Mouse (Mus musculus) monocyte, adult 5-6 weeks (primary cell): ENCODE measurements around the gene Pabpc1l. TPM values are rescaled to one million over a fixed set of nuclear protein-coding genes. Genes with fewer than 3 reads are reported as not detected.

Experiments used
- ATAC-seq: fragments of 153-309, 156-312 bp; replicated peaks from 2 replicates; pipeline ENCODE4 v1.8.0; 2017; ENCODE audit warnings: mild to moderate bottlenecking; ENCODE audit not compliant: low TSS enrichment, insufficient number of reproducible peaks, severe bottlenecking, poor library complexity, low FRiP score
- total RNA-seq: library from RNA; stranded (forward); fragments of 200-1000, 200-491, 200-594 nt; gene quantifications from 3 replicates; pipeline ENCODE4 v1.2.3, GENCODE M21; 2017

Pabpc1l gene
- total RNA-seq, result 1.9 to 3.5 TPM in 2 of 3 replicates, not detected in the other

- ATAC-seq, result no peak
Measured at GRCm38 (mm10) chr2:164025150-164025549, at the start of gene Pabpc1l. Pabpc1l (plus strand) TSS chr2:164025450.

- no peak for ATAC-seq
Measured at GRCm38 (mm10) chr2:163976448-163976847, 48.8 kb upstream of the Pabpc1l start.

- no peak for ATAC-seq
Measured at GRCm38 (mm10) chr2:163987233-163987632, 38.0 kb upstream of the Pabpc1l start.

- no peak for ATAC-seq
Measured at GRCm38 (mm10) chr2:163992871-163993270, 32.4 kb upstream of the Pabpc1l start.

GRCm38 (mm10) chr2:163994654-163994976 lies 30.6 kb upstream of the Pabpc1l start, which contains the start of gene Ywhab:
Ywhab (plus strand) TSS chr2:163994960.
- ATAC-seq, result no peak

- ATAC-seq, result peak; percentile 98
Measured at GRCm38 (mm10) chr2:163994977-163995862, 30.0 kb upstream of the Pabpc1l start.

- ATAC-seq, result no peak
Measured at GRCm38 (mm10) chr2:163996275-163996674, 29.0 kb upstream of the Pabpc1l start.

- no peak for ATAC-seq
Measured at GRCm38 (mm10) chr2:163996899-163997298, 28.4 kb upstream of the Pabpc1l start.

GRCm38 (mm10) chr2:163998981-163999380 lies 26.3 kb upstream of the Pabpc1l start:
- no peak for ATAC-seq

GRCm38 (mm10) chr2:164002637-164003036 lies 22.6 kb upstream of the Pabpc1l start:
- no peak for ATAC-seq

GRCm38 (mm10) chr2:164004503-164004902 lies 20.7 kb upstream of the Pabpc1l start:
- no peak for ATAC-seq

GRCm38 (mm10) chr2:164006932-164007331 lies 18.3 kb upstream of the Pabpc1l start:
- peak; percentile 76 for ATAC-seq

- no peak for ATAC-seq
Measured at GRCm38 (mm10) chr2:164007547-164007946, 17.7 kb upstream of the Pabpc1l start.

GRCm38 (mm10) chr2:164007987-164008545 lies 17.2 kb upstream of the Pabpc1l start:
- no peak for ATAC-seq

GRCm38 (mm10) chr2:164009227-164009626 lies 16.0 kb upstream of the Pabpc1l start:
- ATAC-seq, result no peak

- ATAC-seq, result no peak
Measured at GRCm38 (mm10) chr2:164010496-164010895, 14.8 kb upstream of the Pabpc1l start.

- ATAC-seq, result 0 out of 2 replicates have a peak, but pooled peaks have one; percentile 48
Measured at GRCm38 (mm10) chr2:164010944-164011343, 14.3 kb upstream of the Pabpc1l start.

GRCm38 (mm10) chr2:164015304-164015703 lies 9.9 kb upstream of the Pabpc1l start:
- ATAC-seq, result no peak

- no peak for ATAC-seq
Measured at GRCm38 (mm10) chr2:164018910-164019309, 6.3 kb upstream of the Pabpc1l start.

GRCm38 (mm10) chr2:164019943-164020342 lies 5.3 kb upstream of the Pabpc1l start:
- ATAC-seq, result no peak
